Mouse (Mus musculus) neutrophil, adult 65 days (primary cell): ENCODE results near the gene Gm27027. TPM values are rescaled to one million over a fixed set of nuclear protein-coding genes. Genes with fewer than 3 reads are reported as not detected.

Experiments used
- total RNA-seq: library from RNA; stranded (reverse); gene quantifications from 2 replicates; pipeline ENCODE4 v1.2.4, GENCODE M21; 2023

The Gm27027 gene
- total RNA-seq = not detected in 2 replicates

DNA sequence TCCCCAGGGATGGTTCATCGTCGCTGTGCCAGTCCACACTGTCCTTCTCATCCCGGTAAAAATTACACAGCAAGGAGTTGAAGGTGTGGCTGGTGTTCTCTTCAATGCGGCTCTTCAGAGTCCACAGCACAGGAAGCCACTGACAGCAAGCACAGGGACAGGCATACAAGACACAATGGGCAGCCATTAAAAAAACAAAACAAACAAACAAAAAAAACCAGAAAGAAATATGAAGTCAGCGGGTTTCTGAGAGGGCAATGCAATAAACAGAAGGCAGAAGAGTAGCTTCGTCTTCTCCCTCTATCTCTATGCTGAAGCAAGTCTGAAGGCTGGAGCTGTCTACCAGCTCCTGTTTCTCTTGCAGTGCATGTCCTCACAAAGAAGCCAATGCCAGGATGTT lies at the start of gene Gm27027:
Gm27027 (minus strand) TSS at position 101 of the 400 bp plus-strand sequence.

DNA sequence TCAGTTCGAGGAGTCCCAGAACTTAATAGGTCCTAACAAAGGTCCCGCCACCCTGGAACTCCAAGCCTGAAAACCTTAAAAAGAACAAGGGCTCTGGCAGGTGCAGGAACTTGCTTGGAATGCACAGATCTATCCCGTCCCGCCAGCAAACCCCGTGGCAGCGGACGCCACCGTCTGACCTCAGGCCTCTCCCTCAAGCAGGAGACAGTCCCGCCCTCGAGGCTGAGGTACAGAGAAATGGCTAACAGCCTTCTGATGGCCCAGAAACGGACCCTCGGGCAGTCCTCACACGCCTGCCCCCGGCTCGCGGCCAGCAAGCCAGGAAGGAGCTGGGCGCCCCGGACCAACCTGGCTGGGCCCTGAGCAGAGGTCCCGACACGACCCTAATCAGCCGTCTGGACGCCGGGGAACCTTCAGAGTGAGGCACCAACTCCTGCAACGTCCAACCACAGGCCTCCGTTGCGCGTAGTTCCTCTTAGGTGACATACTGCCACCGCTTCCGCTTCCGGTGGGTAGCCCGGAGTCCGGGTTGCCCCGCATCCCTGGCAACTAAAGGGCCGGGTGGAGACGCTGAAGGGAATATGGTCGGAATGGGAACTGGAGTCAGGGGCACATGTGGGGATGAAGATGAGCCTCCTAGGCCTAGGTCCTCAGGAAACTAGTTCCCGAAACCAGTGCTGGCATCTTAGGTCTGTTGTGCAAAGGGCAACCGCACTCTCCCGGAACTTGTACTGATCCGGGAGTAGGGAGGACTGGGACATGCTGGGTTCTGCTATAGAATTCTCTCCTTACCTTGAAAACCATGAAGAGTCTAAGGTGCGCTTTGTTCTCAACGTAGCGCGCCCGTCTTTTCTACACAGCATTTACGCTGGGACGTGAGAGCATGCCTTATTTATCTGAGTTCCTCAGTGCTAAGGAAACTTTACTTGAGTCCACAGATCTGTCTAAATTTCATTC lies 14.5 kb upstream of the Gm27027 start, which contains the start of gene Alkbh3:
Alkbh3 (minus strand) TSS at position 473 of the 957 bp plus-strand sequence.

DNA sequence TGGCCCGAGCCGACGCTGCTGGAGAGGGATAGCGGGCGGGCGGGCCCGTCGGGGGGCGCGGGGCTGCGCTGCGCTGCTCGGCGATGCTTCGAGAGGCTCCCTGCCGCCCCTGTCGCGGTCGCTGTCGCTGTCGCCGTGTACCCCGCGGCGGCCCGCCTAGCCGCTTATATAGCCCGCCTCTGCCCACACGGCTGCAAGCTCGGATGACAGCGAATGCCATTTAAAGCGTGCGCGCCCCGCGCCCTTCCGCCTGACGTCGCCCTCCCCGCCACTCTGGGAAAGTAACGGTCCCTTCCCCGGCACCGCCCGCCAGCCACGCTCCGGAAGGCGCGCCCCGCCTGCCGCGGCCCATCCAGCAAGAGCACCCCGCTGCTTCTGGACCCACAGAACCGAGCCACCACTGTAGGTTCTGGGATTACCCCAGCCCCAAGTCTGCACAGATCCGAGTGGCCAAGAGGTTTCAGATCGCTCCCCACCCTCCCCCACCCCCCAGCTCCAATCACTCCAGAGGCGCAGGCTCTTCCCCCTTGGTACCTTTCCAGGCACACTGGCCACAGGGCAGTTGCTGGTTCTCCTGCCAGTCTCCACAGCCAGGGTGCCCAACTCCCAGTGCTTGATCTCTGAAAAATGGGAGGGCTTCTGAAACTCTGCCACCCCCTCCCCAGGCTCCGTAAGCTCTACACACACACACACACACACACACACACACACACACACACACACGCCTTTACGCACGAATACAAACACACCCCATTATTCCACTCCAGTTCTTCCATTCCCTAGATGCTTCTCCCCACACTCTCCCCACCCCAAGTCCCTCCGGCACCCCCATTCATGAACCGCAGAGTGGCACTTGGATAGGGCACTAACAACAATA lies 39.0 kb downstream of the Gm27027 start, which contains the start of gene Gm13889:
Gm13889 (minus strand) TSS at position 294 of the 877 bp plus-strand sequence.

Other genes starting within 250 kb of the Gm27027 start
- gene Ext2, start 173.8 kb downstream of the Gm27027 start, total RNA-seq = 18.2 and 20.7 TPM in 2 replicates
- gene Accs, start 146.4 kb downstream of the Gm27027 start, total RNA-seq = 9.9 and 13.7 TPM in 2 replicates
- not detected in 2 replicates for gene Accsl, start 127.2 kb downstream of the Gm27027 start, total RNA-seq
- not detected in 2 replicates for gene Gm13889, start 39.2 kb downstream of the Gm27027 start, total RNA-seq
- 30.5 and 42.9 TPM in 2 replicates for gene Alkbh3, start 14.5 kb upstream of the Gm27027 start, total RNA-seq
- 20.3 and 23.9 TPM in 2 replicates for gene Hsd17b12, start 161.6 kb upstream of the Gm27027 start, total RNA-seq